ENCODE assay signal across 8 mouse cellular contexts in the genomic region with DNA sequence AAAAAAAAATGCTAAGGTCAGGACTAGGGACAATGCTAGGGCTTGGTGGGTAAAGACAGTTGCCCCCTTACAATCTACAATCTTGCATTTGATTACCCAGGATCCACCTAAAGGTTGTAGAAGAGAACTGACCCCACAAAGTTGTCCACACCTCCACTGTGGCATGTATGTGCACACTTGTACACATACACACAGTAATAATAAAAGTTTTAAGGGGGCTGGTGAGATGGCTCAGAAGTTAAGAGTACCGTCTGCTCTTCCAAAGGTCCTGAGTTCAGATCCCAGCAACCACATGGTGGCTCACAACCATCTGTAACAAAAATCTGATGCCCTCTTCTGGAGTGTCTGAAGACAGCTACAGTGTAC. TPM values are rescaled to one million over a fixed set of nuclear protein-coding genes. Genes with fewer than 3 reads are reported as not detected.
DNase-seq lines count a peak whose midpoint lies in the region; ATAC-seq and TF ChIP-seq lines count a peak whose summit lies in the region.

No protein-coding gene starts in this region.

- H3K36me3 ChIP-seq in forebrain, embryonic 10.5 days (replicated peaks) = peaks cover 13% of the 10 kb centered on the region
- peaks cover 2% of the 10 kb centered on the region for H3K36me3 ChIP-seq in forebrain, postnatal 0 days (ENCODE audit: insufficient read depth)
- H3K36me3 ChIP-seq in lung, embryonic 15.5 days = peaks cover 7% of the 10 kb centered on the region
- peaks cover 2% of the 10 kb centered on the region; the same call in 1 of the 2 replicates for H3K36me3 ChIP-seq in intestine, embryonic 15.5 days

- no peaks in the 10 kb centered on the region for H3K27me3 ChIP-seq in forebrain, embryonic 10.5 days (ENCODE audit: poor library complexity, severe bottlenecking)
- H3K27me3 ChIP-seq in forebrain, postnatal 0 days (ENCODE audit: insufficient read depth, low read length) = no peaks in the 10 kb centered on the region
- no peaks in the 10 kb centered on the region for H3K27me3 ChIP-seq in lung, embryonic 15.5 days
- no peaks in the 10 kb centered on the region for H3K27me3 ChIP-seq in intestine, embryonic 15.5 days (replicated peaks)

- H3K4me1 ChIP-seq in forebrain, embryonic 10.5 days = peaks cover 20% of the 10 kb centered on the region
- peaks cover 8% of the 10 kb centered on the region; the same call in 1 of the 2 replicates for H3K4me1 ChIP-seq in forebrain, postnatal 0 days (ENCODE audit: insufficient read depth)
- H3K4me1 ChIP-seq in lung, embryonic 15.5 days = peaks cover 15% of the 10 kb centered on the region
- 0 out of 2 replicates have a peak, but pooled peaks cover 4% of the 10 kb centered on the region for H3K4me1 ChIP-seq in intestine, embryonic 15.5 days (replicated peaks)

- no peak for ATAC-seq in forebrain, postnatal 0 days
- ATAC-seq in lung, embryonic 15.5 days (ENCODE audit: borderline replicate concordance, extremely low read depth, low FRiP score, low TSS enrichment) = no peak
- ATAC-seq in intestine, embryonic 15.5 days = no peak
- no peak for ATAC-seq in activated CD4-positive, CD25-positive, alpha-beta regulatory T cell, adult 4 months

- no peak for DNase-seq in forebrain, embryonic 10.5 days (ENCODE audit: extremely low spot score, low spot score)
- DNase-seq in forebrain, postnatal 0 days = no peak
- DNase-seq in lung, postnatal 10 days = no peak
- peak; percentile 2 to 3 for DNase-seq in natural killer cell, adult 2 months (ENCODE audit: low spot score in 2 of 2)
- no peak for DNase-seq in spleen, postnatal 36 days (ENCODE audit: low spot score in 2 of 2)

- H3K27ac ChIP-seq in forebrain, embryonic 10.5 days = no peak overlapping the region
- H3K27ac ChIP-seq in forebrain, postnatal 0 days (ENCODE audit: low read depth, low read length) = no peak overlapping the region
- no peak overlapping the region for H3K27ac ChIP-seq in lung, embryonic 15.5 days
- H3K27ac ChIP-seq in intestine, embryonic 15.5 days = no peak overlapping the region

- WGBS in forebrain, embryonic 10.5 days = 91% methylated on average over 1 of the region's 1 CpGs
- WGBS in forebrain, postnatal 0 days = 80% methylated on average over 1 of the region's 1 CpGs
- WGBS in lung, embryonic 15.5 days = 95% methylated on average over 1 of the region's 1 CpGs
- WGBS in intestine, embryonic 15.5 days = 93% methylated on average over 1 of the region's 1 CpGs

- H3K4me2 ChIP-seq in forebrain, postnatal 0 days (ENCODE audit: low read depth) = no peak overlapping the region
- H3K4me2 ChIP-seq in lung, embryonic 15.5 days = peak overlapping the region; percentile 67
- H3K4me2 ChIP-seq in intestine, embryonic 15.5 days (replicated peaks) = peak overlapping the region; percentile 73; the same call in 1 of the 2 replicates

- no peak overlapping the region for H3K9ac ChIP-seq in forebrain, postnatal 0 days
- H3K9ac ChIP-seq in lung, embryonic 15.5 days = peak overlapping the region; percentile 71; the same call in 1 of the 2 replicates
- no peak overlapping the region for H3K9ac ChIP-seq in intestine, embryonic 15.5 days

- no peaks in the 10 kb centered on the region for H3K9me3 ChIP-seq in forebrain, embryonic 10.5 days
- H3K9me3 ChIP-seq in forebrain, postnatal 0 days (ENCODE audit: low read length) = no peaks in the 10 kb centered on the region
- no peaks in the 10 kb centered on the region for H3K9me3 ChIP-seq in lung, embryonic 15.5 days
- H3K9me3 ChIP-seq in intestine, embryonic 15.5 days = no peaks in the 10 kb centered on the region

- TF ChIP-seq CTCF in forebrain, postnatal 0 days (IDR thresholded peaks at IDR 0.05; ENCODE audit: low read depth) = no peak

- peak overlapping the region; percentile 97; the same call in 1 of the 2 replicates for H3K4me3 ChIP-seq in forebrain, embryonic 10.5 days
- no peak overlapping the region; the same call in 1 of the 2 replicates for H3K4me3 ChIP-seq in forebrain, postnatal 0 days (ENCODE audit: low read depth, low read length)
- peak overlapping the region; percentile 80 for H3K4me3 ChIP-seq in lung, embryonic 15.5 days
- no peak overlapping the region for H3K4me3 ChIP-seq in intestine, embryonic 15.5 days (replicated peaks)

RNA-seq across cellular contexts. Expression of gene Stt3a, which starts 1.6 kb away (rescaled TPM):
- 158 and 173 TPM in 2 replicates for polyA plus RNA-seq in forebrain, embryonic 10.5 days (2016; fragmentation: Nextera tagmentation; extraction: Ambion mirVana)
- 39.2 and 53.9 TPM in 2 replicates for total RNA-seq in forebrain, postnatal 0 days (2014; rRNA removed)
- 46.8 and 67.5 TPM in 2 replicates for polyA plus RNA-seq in forebrain, postnatal 0 days (2015; fragmentation: Nextera tagmentation; extraction: Ambion mirVana)
- 280 and 282 TPM in 2 replicates for polyA plus RNA-seq in lung, embryonic 15.5 days (2015; fragmentation: Nextera tagmentation; extraction: Ambion mirVana)
- polyA plus RNA-seq in intestine, embryonic 15.5 days (2015; fragmentation: Nextera tagmentation; extraction: Ambion mirVana) = 313 and 370 TPM in 2 replicates
- polyA plus RNA-seq in activated CD4-positive, CD25-positive, alpha-beta regulatory T cell, adult 4 months (2017; shearing (Covaris generic)) = 100 to 1,000 TPM; 173 to 230 TPM

RNA-seq across cellular contexts. Expression of gene Ei24, which starts 28.2 kb away (rescaled TPM):
- 101 and 106 TPM in 2 replicates for polyA plus RNA-seq in forebrain, embryonic 10.5 days (2016; fragmentation: Nextera tagmentation; extraction: Ambion mirVana)
- 93.8 and 103 TPM in 2 replicates for total RNA-seq in forebrain, postnatal 0 days (2014; rRNA removed)
- 101 and 112 TPM in 2 replicates for polyA plus RNA-seq in forebrain, postnatal 0 days (2015; fragmentation: Nextera tagmentation; extraction: Ambion mirVana)
- polyA plus RNA-seq in lung, embryonic 15.5 days (2015; fragmentation: Nextera tagmentation; extraction: Ambion mirVana) = 102 and 106 TPM in 2 replicates
- 93.5 and 95.5 TPM in 2 replicates for polyA plus RNA-seq in intestine, embryonic 15.5 days (2015; fragmentation: Nextera tagmentation; extraction: Ambion mirVana)
- 10 to 100 TPM; 12.0 to 15.3 TPM for polyA plus RNA-seq in activated CD4-positive, CD25-positive, alpha-beta regulatory T cell, adult 4 months (2017; shearing (Covaris generic))

RNA-seq across cellular contexts. Expression of gene Chek1, which starts 42.2 kb away (rescaled TPM):
- polyA plus RNA-seq in forebrain, embryonic 10.5 days (2016; fragmentation: Nextera tagmentation; extraction: Ambion mirVana) = 65.2 and 65.6 TPM in 2 replicates
- total RNA-seq in forebrain, postnatal 0 days (2014; rRNA removed) = 3.2 and 5.7 TPM in 2 replicates
- 3.4 and 3.8 TPM in 2 replicates for polyA plus RNA-seq in forebrain, postnatal 0 days (2015; fragmentation: Nextera tagmentation; extraction: Ambion mirVana)
- 36.3 and 36.8 TPM in 2 replicates for polyA plus RNA-seq in lung, embryonic 15.5 days (2015; fragmentation: Nextera tagmentation; extraction: Ambion mirVana)
- polyA plus RNA-seq in intestine, embryonic 15.5 days (2015; fragmentation: Nextera tagmentation; extraction: Ambion mirVana) = 24.6 and 30.1 TPM in 2 replicates
- polyA plus RNA-seq in activated CD4-positive, CD25-positive, alpha-beta regulatory T cell, adult 4 months (2017; shearing (Covaris generic)) = 10 to 100 TPM; 10.5 to 11.3 TPM

RNA-seq across cellular contexts. Expression of gene Fez1, which starts 52.6 kb away (rescaled TPM):
- 184 and 186 TPM in 2 replicates for polyA plus RNA-seq in forebrain, embryonic 10.5 days (2016; fragmentation: Nextera tagmentation; extraction: Ambion mirVana)
- total RNA-seq in forebrain, postnatal 0 days (2014; rRNA removed) = 586 and 786 TPM in 2 replicates
- polyA plus RNA-seq in forebrain, postnatal 0 days (2015; fragmentation: Nextera tagmentation; extraction: Ambion mirVana) = 644 and 657 TPM in 2 replicates
- polyA plus RNA-seq in lung, embryonic 15.5 days (2015; fragmentation: Nextera tagmentation; extraction: Ambion mirVana) = 3.1 and 3.8 TPM in 2 replicates
- 16.5 and 16.9 TPM in 2 replicates for polyA plus RNA-seq in intestine, embryonic 15.5 days (2015; fragmentation: Nextera tagmentation; extraction: Ambion mirVana)
- not detected for polyA plus RNA-seq in activated CD4-positive, CD25-positive, alpha-beta regulatory T cell, adult 4 months (2017; shearing (Covaris generic))

Comparison
In these comparisons a context has a peak if more than half of its experiments do, and no peak if none do; other contexts are left out.
1. H3K4me3 ChIP-seq: peak in forebrain, embryonic 10.5 days (single experiment) and lung, embryonic 15.5 days (single experiment); none in forebrain, postnatal 0 days (single experiment) and intestine, embryonic 15.5 days (single experiment).
2. DNase-seq: peak in natural killer cell, adult 2 months (2 of 2); none in forebrain, embryonic 10.5 days (single experiment), forebrain, postnatal 0 days (single experiment), lung, postnatal 10 days (single experiment) and spleen, postnatal 36 days (0 of 2).